Mouse (Mus musculus): ENCODE data around the gene Arrdc4. TPM values are rescaled to one million over a fixed set of nuclear protein-coding genes. Genes with fewer than 3 reads are reported as not detected.

Gene Arrdc4
- polyA plus RNA-seq, 1 experiment from 2014 or later, result 25.1 TPM

GRCm38 (mm10) chr7:68717988-68718387, 31.1 kb downstream of the Arrdc4 start:
- ATAC-seq, result 0 out of 2 replicates have a peak, but pooled peaks have one; percentile 20
- Histone ChIP-seq H3K4me2 (ENCODE audit: low read length) (no peak overlapping the region; the same call in 1 of the 2 replicates), H3K27ac (ENCODE audit: low read depth, low read length) (peak overlapping the region; percentile 12; the same call in 1 of the 2 replicates)

DNA sequence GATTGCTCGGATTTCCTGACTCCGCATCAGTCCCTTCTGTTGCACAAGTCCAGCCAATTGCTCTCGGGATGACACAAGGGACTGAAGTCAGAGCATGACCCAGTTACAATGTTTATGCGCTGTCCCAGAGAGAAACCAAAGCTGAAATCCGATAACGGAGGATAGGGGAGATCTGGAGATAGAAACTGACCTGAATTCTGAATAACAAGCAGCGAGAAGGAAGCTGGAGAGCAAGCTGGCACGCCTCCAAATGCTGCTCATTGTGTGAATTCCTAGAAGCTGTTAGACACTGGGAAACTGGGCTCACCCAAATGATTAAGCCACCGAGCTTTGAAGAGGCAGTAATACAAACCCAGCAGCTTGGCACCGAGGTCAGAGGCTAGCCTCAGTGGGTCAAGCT, 31.5 kb downstream of the Arrdc4 start:
- Histone ChIP-seq H3K9me3 (ENCODE audit: control insufficient read depth, low read length) (no peaks in the 10 kb centered on the region), H3K4me3 (ENCODE audit: low read length) (no peak overlapping the region), H3K36me3 (ENCODE audit: control insufficient read depth, insufficient read depth, low read length) (no peaks in the 10 kb centered on the region), H3K27ac (ENCODE audit: low read depth, low read length) (peak overlapping the region; percentile 12; the same call in 1 of the 2 replicates), H3K4me2 (ENCODE audit: low read length) (peak overlapping the region; percentile 36), H3K9ac (ENCODE audit: low read depth, low read length) (no peak overlapping the region), H3K27me3 (replicated peaks; ENCODE audit: control insufficient read depth, insufficient read depth, low read length) (no peaks in the 10 kb centered on the region), H3K4me1 (ENCODE audit: control insufficient read depth, insufficient read depth, low read depth, low read length) (peaks cover 7% of the 10 kb centered on the region)
- WGBS, result 33% methylated on average over 10 of the region's 10 CpGs
- peak; percentile 42; the same call in 1 of the 2 replicates for ATAC-seq

More at GRCm38 (mm10) chr7:68717988-68718387, 31.1 kb downstream of the Arrdc4 start:
- Histone ChIP-seq H3K9ac (ENCODE audit: low read depth, low read length) (no peak overlapping the region), H3K4me3 (ENCODE audit: low read length) (no peak overlapping the region), H3K36me3 (ENCODE audit: control insufficient read depth, insufficient read depth, low read length) (no peaks in the 10 kb centered on the region), H3K9me3 (ENCODE audit: control insufficient read depth, low read length) (no peaks in the 10 kb centered on the region), H3K4me1 (ENCODE audit: control insufficient read depth, insufficient read depth, low read depth, low read length) (peaks cover 7% of the 10 kb centered on the region), H3K27me3 (replicated peaks; ENCODE audit: control insufficient read depth, insufficient read depth, low read length) (no peaks in the 10 kb centered on the region)

DNA sequence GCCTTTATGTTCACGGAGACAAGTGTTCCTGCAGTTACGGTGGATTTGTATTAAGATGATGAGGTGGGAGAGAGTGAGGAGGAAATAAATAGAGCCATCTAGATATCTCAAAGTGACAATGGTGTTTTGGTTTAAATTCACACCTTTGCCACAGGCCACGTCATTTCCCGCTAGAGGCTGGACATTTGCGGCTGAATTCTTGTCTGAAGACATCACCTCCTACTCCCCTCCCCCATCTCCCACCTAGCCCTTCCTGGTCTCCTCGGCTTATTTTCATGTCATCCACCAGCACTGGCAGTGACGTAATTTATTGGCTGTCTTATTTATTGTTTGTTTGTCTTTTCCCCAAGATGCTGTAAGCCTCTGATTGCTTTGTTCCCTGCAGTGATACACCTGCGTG, 32.1 kb downstream of the Arrdc4 start:
- peaks cover 7% of the 10 kb centered on the region for H3K4me1 ChIP-seq (ENCODE audit: control insufficient read depth, insufficient read depth, low read depth, low read length)
- no peak overlapping the region for H3K4me2 ChIP-seq (ENCODE audit: low read length)
- no peak overlapping the region for H3K27ac ChIP-seq (ENCODE audit: low read depth, low read length)
- no peak overlapping the region for H3K9ac ChIP-seq (ENCODE audit: low read depth, low read length)
- no peaks in the 10 kb centered on the region for H3K27me3 ChIP-seq (replicated peaks; ENCODE audit: control insufficient read depth, insufficient read depth, low read length)
- ATAC-seq, result no peak
- no peaks in the 10 kb centered on the region for H3K36me3 ChIP-seq (ENCODE audit: control insufficient read depth, insufficient read depth, low read length)
- no peak overlapping the region for H3K4me3 ChIP-seq (ENCODE audit: low read length)
- WGBS, result 75% methylated on average over 8 of the region's 8 CpGs
- no peaks in the 10 kb centered on the region for H3K9me3 ChIP-seq (ENCODE audit: control insufficient read depth, low read length)

GRCm38 (mm10) chr7:68712928-68713327, 36.1 kb downstream of the Arrdc4 start:
- WGBS, result 91% methylated on average over 1 of the region's 1 CpGs
- Histone ChIP-seq H3K4me3 (ENCODE audit: low read length) (no peak overlapping the region), H3K27me3 (replicated peaks; ENCODE audit: control insufficient read depth, insufficient read depth, low read length) (no peaks in the 10 kb centered on the region), H3K27ac (ENCODE audit: low read depth, low read length) (no peak overlapping the region), H3K4me2 (ENCODE audit: low read length) (no peak overlapping the region), H3K4me1 (ENCODE audit: control insufficient read depth, insufficient read depth, low read depth, low read length) (peaks cover 7% of the 10 kb centered on the region), H3K36me3 (ENCODE audit: control insufficient read depth, insufficient read depth, low read length) (no peaks in the 10 kb centered on the region), H3K9ac (ENCODE audit: low read depth, low read length) (no peak overlapping the region), H3K9me3 (ENCODE audit: control insufficient read depth, low read length) (no peaks in the 10 kb centered on the region)
- ATAC-seq, result no peak

DNA sequence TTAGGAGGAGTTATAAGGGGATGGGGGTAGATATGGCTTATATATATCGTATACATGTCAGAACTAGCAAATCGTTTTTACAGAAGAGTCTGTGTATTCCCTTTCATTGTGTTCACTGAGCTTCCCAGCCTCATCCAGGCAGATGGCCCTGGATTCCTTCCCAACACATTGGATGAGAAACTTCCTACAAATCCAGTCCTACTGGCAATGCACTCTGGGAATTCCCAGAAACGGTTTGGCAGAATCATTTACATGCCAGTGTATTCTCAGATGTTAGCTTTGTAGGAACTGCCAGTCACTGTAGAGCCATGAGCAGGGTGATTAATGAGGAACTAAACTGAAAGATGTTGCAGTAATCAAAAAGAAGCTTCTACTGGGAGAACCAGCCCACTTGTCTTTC, 36.6 kb downstream of the Arrdc4 start:
- 73% methylated on average over 3 of the region's 3 CpGs for WGBS
- no peak for ATAC-seq
- Histone ChIP-seq H3K9ac (ENCODE audit: low read depth, low read length) (no peak overlapping the region), H3K4me2 (ENCODE audit: low read length) (no peak overlapping the region), H3K27ac (ENCODE audit: low read depth, low read length) (no peak overlapping the region), H3K9me3 (ENCODE audit: control insufficient read depth, low read length) (no peaks in the 10 kb centered on the region), H3K4me3 (ENCODE audit: low read length) (no peak overlapping the region), H3K4me1 (ENCODE audit: control insufficient read depth, insufficient read depth, low read depth, low read length) (peaks cover 2% of the 10 kb centered on the region; the same call in 1 of the 2 replicates), H3K36me3 (ENCODE audit: control insufficient read depth, insufficient read depth, low read length) (no peaks in the 10 kb centered on the region), H3K27me3 (replicated peaks; ENCODE audit: control insufficient read depth, insufficient read depth, low read length) (no peaks in the 10 kb centered on the region)

- no peak overlapping the region for H3K27ac ChIP-seq (ENCODE audit: low read depth, low read length)
- WGBS, result 89% methylated on average over 1 of the region's 1 CpGs
- ATAC-seq, result no peak
- no peak overlapping the region for H3K4me2 ChIP-seq (ENCODE audit: low read length)
- no peak overlapping the region for H3K4me3 ChIP-seq (ENCODE audit: low read length)
- H3K36me3 ChIP-seq (ENCODE audit: control insufficient read depth, insufficient read depth, low read length), result no peaks in the 10 kb centered on the region
- no peaks in the 10 kb centered on the region for H3K9me3 ChIP-seq (ENCODE audit: control insufficient read depth, low read length)
- H3K27me3 ChIP-seq (replicated peaks; ENCODE audit: control insufficient read depth, insufficient read depth, low read length), result no peaks in the 10 kb centered on the region
- H3K4me1 ChIP-seq (ENCODE audit: control insufficient read depth, insufficient read depth, low read depth, low read length), result no peaks in the 10 kb centered on the region
- H3K9ac ChIP-seq (ENCODE audit: low read depth, low read length), result no peak overlapping the region
Observed at GRCm38 (mm10) chr7:68709319-68709573, 39.8 kb downstream of the Arrdc4 start.

DNA sequence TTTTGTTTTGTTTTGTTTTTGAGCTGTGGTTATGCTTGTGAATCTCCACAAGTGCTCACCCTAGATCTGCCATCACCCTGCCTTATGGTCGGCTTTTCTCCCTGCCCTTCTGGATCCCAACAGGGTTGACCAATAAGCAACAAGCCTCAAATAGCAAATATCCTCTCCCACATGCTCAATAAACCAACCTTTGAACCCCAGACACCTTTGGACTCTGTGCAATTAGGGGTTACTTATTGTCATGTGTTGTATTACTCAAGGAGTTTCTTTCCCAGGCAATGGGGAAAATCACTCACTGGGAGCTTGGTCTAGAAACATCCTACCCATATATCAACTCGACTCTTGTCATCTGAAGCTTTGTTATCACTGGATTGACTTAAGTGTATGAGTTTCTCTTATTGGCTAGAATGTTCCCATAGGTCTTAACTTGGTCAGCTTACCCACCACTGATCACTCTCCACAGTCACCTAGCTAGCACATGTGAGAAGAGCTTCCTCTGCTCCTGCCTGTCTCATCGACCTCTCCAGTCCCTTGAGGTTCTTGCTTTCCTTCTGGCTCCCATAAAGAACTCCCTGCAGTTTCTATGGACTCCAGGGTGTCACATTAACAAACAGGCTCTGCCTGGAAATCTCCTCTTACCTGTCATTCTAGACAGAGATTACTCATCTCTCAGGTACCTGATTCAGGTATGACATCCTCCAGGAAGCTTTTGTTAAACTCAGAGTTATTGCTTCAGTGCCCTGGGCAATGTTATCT, 40.3 kb downstream of the Arrdc4 start:
- Histone ChIP-seq H3K9ac (ENCODE audit: low read depth, low read length) (no peak overlapping the region), H3K4me1 (ENCODE audit: control insufficient read depth, insufficient read depth, low read depth, low read length) (no peaks in the 10 kb centered on the region), H3K9me3 (ENCODE audit: control insufficient read depth, low read length) (no peaks in the 10 kb centered on the region), H3K36me3 (ENCODE audit: control insufficient read depth, insufficient read depth, low read length) (no peaks in the 10 kb centered on the region), H3K4me3 (ENCODE audit: low read length) (no peak overlapping the region), H3K4me2 (ENCODE audit: low read length) (no peak overlapping the region), H3K27me3 (replicated peaks; ENCODE audit: control insufficient read depth, insufficient read depth, low read length) (no peaks in the 10 kb centered on the region), H3K27ac (ENCODE audit: low read depth, low read length) (no peak overlapping the region)
- WGBS, result 82% methylated on average over 3 of the region's 3 CpGs
- no peak for ATAC-seq

GRCm38 (mm10) chr7:68705162-68705561, 43.9 kb downstream of the Arrdc4 start:
- H3K4me2 ChIP-seq (ENCODE audit: low read length), result no peak overlapping the region
- no peak for ATAC-seq
- H3K4me3 ChIP-seq (ENCODE audit: low read length), result no peak overlapping the region
- no peak overlapping the region for H3K27ac ChIP-seq (ENCODE audit: low read depth, low read length)
- no peaks in the 10 kb centered on the region for H3K9me3 ChIP-seq (ENCODE audit: control insufficient read depth, low read length)
- no peaks in the 10 kb centered on the region for H3K36me3 ChIP-seq (ENCODE audit: control insufficient read depth, insufficient read depth, low read length)
- no peaks in the 10 kb centered on the region; the same call in 1 of the 2 replicates for H3K27me3 ChIP-seq (replicated peaks; ENCODE audit: control insufficient read depth, insufficient read depth, low read length)
- no peak overlapping the region for H3K9ac ChIP-seq (ENCODE audit: low read depth, low read length)
- WGBS, result 93% methylated on average over 7 of the region's 7 CpGs
- no peaks in the 10 kb centered on the region for H3K4me1 ChIP-seq (ENCODE audit: control insufficient read depth, insufficient read depth, low read depth, low read length)

DNA sequence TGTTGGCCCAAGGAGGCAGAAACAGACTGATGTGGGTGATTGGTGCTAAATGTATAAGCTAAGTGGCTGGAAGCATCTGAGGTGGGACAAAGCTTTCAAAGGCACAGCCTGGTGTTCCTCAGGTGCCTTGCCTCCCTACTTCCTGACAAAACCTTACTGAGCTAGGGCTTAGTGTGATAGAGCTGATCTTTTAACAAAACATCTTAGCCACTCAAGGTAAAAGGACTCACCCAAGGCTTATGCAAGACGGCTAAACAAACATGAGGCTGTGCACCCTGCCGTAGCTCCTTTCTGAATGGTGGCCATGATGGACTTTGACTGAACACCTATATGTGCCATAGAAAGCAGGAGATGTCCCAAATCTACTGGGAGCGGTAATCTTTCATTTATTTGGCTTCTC, 51.7 kb downstream of the Arrdc4 start:
- H3K27ac ChIP-seq (ENCODE audit: low read depth, low read length), result no peak overlapping the region

More for the DNA sequence above, 51.7 kb downstream of the Arrdc4 start:
- no peaks in the 10 kb centered on the region for H3K9me3 ChIP-seq (ENCODE audit: control insufficient read depth, low read length)
- H3K4me2 ChIP-seq (ENCODE audit: low read length), result no peak overlapping the region
- no peaks in the 10 kb centered on the region for H3K36me3 ChIP-seq (ENCODE audit: control insufficient read depth, insufficient read depth, low read length)
- no peaks in the 10 kb centered on the region for H3K27me3 ChIP-seq (replicated peaks; ENCODE audit: control insufficient read depth, insufficient read depth, low read length)
- ATAC-seq, result no peak
- no peaks in the 10 kb centered on the region for H3K4me1 ChIP-seq (ENCODE audit: control insufficient read depth, insufficient read depth, low read depth, low read length)
- no peak overlapping the region for H3K4me3 ChIP-seq (ENCODE audit: low read length)
- 96% methylated on average over 3 of the region's 3 CpGs for WGBS
- no peak overlapping the region for H3K9ac ChIP-seq (ENCODE audit: low read depth, low read length)

Data from hindbrain, embryonic 16.5 days (tissue).